Mouse (Mus musculus) spleen, adult 2 months (tissue): ENCODE data around the gene Rhox7a.

ENCODE experiments used
- CTCF ChIP-seq: fragments of 200-500 bp; IDR thresholded peaks from 2 replicates; pipeline ENCODE4 v1.5.1; 2011; ENCODE audit warnings: mild to moderate bottlenecking, inconsistent platforms; ENCODE audit not compliant: insufficient read depth, insufficient read length, insufficient replicate concordance; ENCODE audit errors: extremely low read depth
- POLR2A ChIP-seq: fragments of 200-500 bp; IDR thresholded peaks from 2 replicates; pipeline ENCODE4 v1.6.1; 2011; ENCODE audit warnings: low read depth, low read length, inconsistent platforms

- TF ChIP-seq CTCF (no peak), POLR2A (no peak)
These were observed 20.3 kb upstream of the Rhox7a start for GRCm38 (mm10) chrX:37811179-37811578.
